Mouse (Mus musculus) stomach, postnatal 0 days (tissue): Measurements from ENCODE around the gene Tmem235.

ENCODE experiments used
- CTCF ChIP-seq: IDR thresholded peaks from 2 replicates; pipeline ENCODE4 v1.5.1; 2016; ENCODE audit warnings: antibody characterized with exemption, low read depth, mild to moderate bottlenecking, moderate library complexity
- EP300 ChIP-seq: optimal IDR thresholded peaks from 2 replicates; pipeline ENCODE3; 2016; ENCODE audit warnings: antibody characterized with exemption

GRCm38 (mm10) chr11:117858392-117858791 lies 2.2 kb upstream of the Tmem235 start:
- TF ChIP-seq CTCF (no peak), EP300 (no peak)
